Mouse (Mus musculus) adrenal gland, adult (tissue): ENCODE measurements at regions not wholly inside any gene's neighbourhood (a gene's known extent, or its start where the extent isn't known, plus 50 kb on each side); places are given as distances from the start of the nearest gene placed in this dataset.

Experiments
- DNase-seq, 2 experiments: peaks; one replicate each; pipeline ENCODE4 v3.0.0; 2022 to 2023; ENCODE audit warnings: low spot score in 1 of 2; ENCODE audit not compliant: inconsistent age in 2 of 2

DNA sequence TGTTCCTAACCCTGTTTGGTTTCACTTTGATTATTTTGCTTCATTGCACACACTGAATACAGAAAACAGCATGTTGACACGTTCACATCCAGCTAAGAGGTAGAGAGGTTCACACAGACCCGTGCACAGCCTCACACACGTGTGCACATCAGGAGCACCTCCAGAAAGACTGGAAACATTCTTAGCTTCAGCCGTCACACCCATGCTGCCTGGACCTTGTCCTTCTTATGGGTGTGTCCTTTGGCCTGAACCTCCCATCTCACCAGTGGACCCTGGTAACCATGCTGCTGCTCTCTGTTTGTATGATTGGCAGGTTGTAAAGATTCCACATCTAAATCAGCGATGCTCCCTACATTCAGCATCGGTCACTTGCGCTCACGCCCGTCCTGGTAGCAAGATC, 109.8 kb downstream of the Gas1 start:
- no peak for DNase-seq

GRCm38 (mm10) chr13:60061589-60061988, 115.6 kb downstream of the Gas1 start:
- DNase-seq = peak; percentile 33 to 68

GRCm38 (mm10) chr13:60057761-60058274, 119.3 kb downstream of the Gas1 start:
- peak; percentile 25 to 76 for DNase-seq

- no peak for DNase-seq
Observed at GRCm38 (mm10) chr13:60054531-60054930, 122.6 kb downstream of the Gas1 start.

GRCm38 (mm10) chr13:60054081-60054480, 123.1 kb downstream of the Gas1 start:
- DNase-seq = no peak

- no peak for DNase-seq
Observed at GRCm38 (mm10) chr13:60051866-60052265, 125.3 kb downstream of the Gas1 start.

DNA sequence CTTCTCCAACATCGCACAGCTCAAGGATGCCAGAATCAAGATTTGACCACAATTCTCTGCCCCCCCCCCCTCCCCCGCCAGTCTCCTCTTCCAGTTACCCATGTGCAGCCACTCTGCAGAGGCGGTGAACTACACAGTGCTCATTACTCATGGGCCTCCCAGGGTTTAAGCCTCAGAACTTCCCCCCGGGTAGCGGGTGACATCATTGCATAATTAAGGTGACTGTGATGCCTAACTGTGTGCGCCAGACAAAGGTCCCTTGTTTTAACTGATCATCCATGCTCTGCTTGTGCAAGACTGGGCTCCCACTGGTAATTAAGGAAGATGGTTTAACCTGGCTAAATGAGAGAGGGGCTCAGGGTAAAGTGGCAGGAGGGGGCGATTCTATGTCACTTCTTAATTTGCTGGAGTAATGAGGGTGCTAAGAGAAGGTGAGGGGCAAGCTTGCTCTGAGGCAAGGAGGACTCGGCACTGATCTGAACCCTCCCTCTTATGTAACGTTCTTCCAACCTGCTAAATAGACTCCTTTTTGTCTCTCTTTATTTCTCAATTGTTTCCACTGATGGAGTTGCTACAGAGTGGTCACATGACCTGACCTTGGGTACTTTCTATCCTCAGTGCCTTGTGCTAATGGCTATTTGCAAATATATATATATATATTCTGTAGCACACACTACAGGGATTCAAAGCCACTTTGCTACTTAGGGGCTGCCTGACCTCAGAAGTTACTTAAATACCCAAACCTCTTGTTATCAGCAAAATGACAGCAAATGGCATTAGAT, 126.2 kb downstream of the Gas1 start:
- peak in 1 of 2 experiments; percentile 25 for DNase-seq

- DNase-seq = no peak
Observed at GRCm38 (mm10) chr13:60049703-60050102, 127.5 kb downstream of the Gas1 start.

- no peak for DNase-seq
Observed at GRCm38 (mm10) chr13:60047791-60048730, 129.1 kb downstream of the Gas1 start.

DNA sequence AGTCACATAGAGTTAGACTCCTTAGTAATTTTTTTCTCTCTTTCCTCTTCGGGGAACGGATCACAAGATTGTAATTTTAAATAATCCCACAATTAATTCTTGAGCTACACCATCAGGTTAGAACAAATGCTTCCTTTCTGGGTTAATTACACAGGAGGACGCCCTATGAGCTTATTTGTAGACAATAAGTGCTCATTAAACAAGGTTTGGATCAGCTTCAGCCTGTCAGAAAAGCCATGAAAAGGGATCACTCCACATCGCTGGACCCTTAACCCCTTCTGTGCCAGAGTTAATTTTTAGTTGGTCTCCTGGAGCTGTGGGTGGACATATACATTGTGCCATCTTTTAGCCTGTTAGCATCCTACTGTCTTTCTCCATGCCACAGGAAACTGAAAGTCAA, 131.4 kb downstream of the Gas1 start:
- DNase-seq = no peak

DNA sequence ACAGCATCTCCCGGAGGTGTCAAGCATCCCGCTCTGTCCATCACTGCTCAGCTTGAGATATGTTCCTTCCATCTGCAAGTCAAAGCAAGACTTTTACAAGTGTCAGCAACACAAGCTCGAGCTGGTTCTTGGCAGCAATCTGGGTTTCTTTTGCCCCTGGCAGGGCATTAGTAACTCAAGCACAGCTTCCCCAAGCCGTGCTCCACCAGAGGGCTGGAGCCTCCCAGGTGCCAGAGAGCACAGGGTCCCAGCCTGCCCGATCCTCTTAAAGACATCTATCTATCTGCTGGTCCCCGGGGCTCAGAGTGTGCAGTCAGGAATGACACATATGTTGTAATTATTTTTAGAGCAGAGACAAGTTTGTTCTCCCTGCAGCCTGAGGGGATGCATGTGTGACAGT, 132.3 kb downstream of the Gas1 start:
- DNase-seq = no peak

- DNase-seq = peak; percentile 3 to 21
Observed at GRCm38 (mm10) chr13:60042443-60042842, 134.7 kb downstream of the Gas1 start.

GRCm38 (mm10) chr13:60035536-60036130, 141.5 kb downstream of the Gas1 start:
- DNase-seq = peak in 1 of 2 experiments; percentile 26

GRCm38 (mm10) chr13:60033116-60033515, 144.0 kb downstream of the Gas1 start:
- peak in 1 of 2 experiments; percentile 75 for DNase-seq

DNA sequence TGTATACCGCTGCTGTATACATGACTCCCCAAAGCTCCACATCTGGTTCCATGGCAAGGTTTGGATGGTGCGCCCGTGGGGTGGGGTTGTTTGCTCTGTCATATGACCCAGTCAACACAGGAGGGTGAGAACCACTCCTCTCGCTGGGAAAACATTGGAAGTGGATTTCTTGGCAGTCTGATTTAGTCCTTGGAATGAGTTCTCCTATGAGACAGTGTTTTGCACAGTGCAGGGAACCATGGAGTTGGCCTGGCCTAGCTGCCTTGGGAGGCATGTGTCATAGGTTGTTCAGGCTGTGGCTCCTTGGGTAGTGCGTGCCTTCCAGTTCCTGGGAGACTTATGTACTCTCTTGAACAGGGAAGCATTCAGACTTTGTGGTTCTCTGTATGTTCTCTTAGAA, 144.6 kb downstream of the Gas1 start:
- DNase-seq = no peak

DNA sequence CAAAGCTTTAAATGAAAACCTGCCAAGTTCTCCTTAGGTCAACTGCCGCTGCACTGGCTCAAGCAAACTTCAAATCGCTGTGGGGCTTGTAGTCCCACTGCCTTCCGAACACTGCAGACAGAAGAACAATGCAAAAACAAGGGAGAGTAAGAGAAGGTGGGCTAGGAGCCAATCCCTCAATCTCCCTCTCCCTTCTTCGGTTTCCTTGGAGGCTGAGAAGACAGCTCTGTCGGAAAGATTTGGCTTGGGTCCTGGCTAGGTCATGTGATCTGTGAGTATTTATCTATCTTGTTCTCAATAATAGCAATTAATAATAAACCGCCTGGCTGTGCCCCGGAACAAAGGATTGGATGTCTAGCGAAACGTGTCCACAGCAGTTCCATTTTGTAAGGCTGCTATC, 147.6 kb downstream of the Gas1 start:
- no peak for DNase-seq

- DNase-seq = no peak
Observed at GRCm38 (mm10) chr13:60020175-60020487, 157.0 kb downstream of the Gas1 start.

DNA sequence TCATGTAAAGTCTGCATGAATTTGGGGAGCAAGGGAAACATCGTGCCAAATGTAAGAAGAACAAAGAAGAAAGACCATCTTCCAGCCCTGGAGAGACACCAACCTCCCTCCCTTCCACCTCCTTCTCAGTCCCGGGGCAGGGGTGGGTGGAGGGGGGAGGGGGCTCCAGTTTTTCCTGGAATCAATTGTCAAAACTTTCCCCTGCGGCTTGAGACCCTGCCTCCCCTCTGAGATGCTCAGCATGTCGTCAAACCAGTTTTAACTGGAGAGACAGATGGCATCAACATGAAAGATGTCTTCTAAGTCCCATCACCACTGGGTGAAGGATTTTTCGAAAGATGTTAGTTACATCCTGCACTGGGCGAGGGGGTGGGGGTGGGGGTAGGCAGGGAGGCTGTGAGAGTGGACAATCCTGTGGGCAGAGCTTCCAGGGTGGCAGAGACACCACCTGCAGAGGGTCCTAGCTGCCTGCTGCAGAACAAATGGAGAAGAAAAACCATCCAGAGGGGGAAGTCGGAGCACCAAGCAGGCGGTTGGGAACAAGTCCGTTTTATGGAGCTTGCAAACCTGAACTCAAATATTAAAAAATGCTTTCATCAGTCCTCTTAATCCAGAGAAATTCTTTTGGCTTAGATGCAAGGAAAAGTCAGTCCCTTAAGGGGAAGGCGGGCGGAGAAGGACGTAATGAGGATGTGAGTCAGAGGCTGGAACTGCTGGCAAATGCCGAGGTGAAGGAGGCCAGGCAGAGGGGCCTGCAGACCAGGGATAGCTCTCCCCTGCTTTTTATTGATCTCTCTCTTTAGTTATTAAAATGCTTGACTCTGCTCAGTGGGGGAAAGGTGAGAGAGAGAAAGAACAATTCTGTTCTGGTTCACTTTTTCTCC, 157.6 kb downstream of the Gas1 start:
- DNase-seq = peak; percentile 70 to 85

- peak; percentile 38 to 74 for DNase-seq
Observed at GRCm38 (mm10) chr13:60015854-60016366, 161.3 kb downstream of the Gas1 start.
